Mouse (Mus musculus) small intestine, adult 2 months (tissue): ENCODE results near the gene Gsta4. TPM values are rescaled to one million over a fixed set of nuclear protein-coding genes. Genes with fewer than 3 reads are reported as not detected.
A peak's percentile ranks its signal among the peaks of the same experiment; 100 is the strongest.
"Not testable (repeated sequence)": the region's sequence is repeated elsewhere in the genome, so short reads cannot be mapped to it uniquely, and the experiment has no call there.

ENCODE experiments used
- H3K27ac ChIP-seq: fragments of 200-500 bp; 2 replicates; pipeline ENCODE4 v1.5.1; 2012; ENCODE audit warnings: low read depth, low read length, control low read depth, inconsistent platforms; ENCODE audit not compliant: insufficient read depth
- H3K27me3 ChIP-seq: fragments of 200-500 bp; 2 replicates; pipeline ENCODE4 v1.6.1; 2012; ENCODE audit warnings: mild to moderate bottlenecking, moderate library complexity, low read length, inconsistent platforms; ENCODE audit not compliant: control insufficient read depth, insufficient read depth
- H3K36me3 ChIP-seq: fragments of 200-500 bp; 2 replicates; pipeline ENCODE4 v1.6.1; 2012; ENCODE audit warnings: mild to moderate bottlenecking, low read length, control low read depth, inconsistent platforms; ENCODE audit not compliant: control insufficient read depth, insufficient read depth
- H3K4me1 ChIP-seq: fragments of 200-500 bp; 2 replicates; pipeline ENCODE4 v1.6.1; 2012; ENCODE audit warnings: low read length, inconsistent platforms, mixed read lengths; ENCODE audit not compliant: control insufficient read depth, insufficient read depth, insufficient read length
- H3K4me3 ChIP-seq: fragments of 200-500 bp; 2 replicates; pipeline ENCODE4 v1.5.1; 2012; ENCODE audit warnings: low read depth, mild to moderate bottlenecking, control low read depth, inconsistent platforms, low read length, moderate library complexity
- CTCF ChIP-seq: fragments of 200-500 bp; IDR thresholded peaks from 2 replicates; pipeline ENCODE4 v1.5.1; 2012; ENCODE audit warnings: low read depth, mild to moderate bottlenecking, control low read depth, inconsistent platforms, low read length, moderate library complexity, mixed read lengths; ENCODE audit not compliant: insufficient replicate concordance, insufficient read length; ENCODE audit errors: extremely low read depth
- POLR2A ChIP-seq: fragments of 200-500 bp; IDR thresholded peaks from 2 replicates; pipeline ENCODE4 v1.6.1; 2012; ENCODE audit warnings: low read depth, mild to moderate bottlenecking, control low read depth, inconsistent platforms, low read length, moderate library complexity
- WGBS: fragments of 180-500 bp; shearing (Covaris S2); methylation state at CpG from one replicate; pipeline ENCODE4 v1.1.7; 2018; 5-methylcytosine and 5-hydroxymethylcytosine counted together
- polyA plus RNA-seq: library from polyadenylated mRNA; depleted of rRNA; stranded (reverse); fragments of >200 nt; gene quantifications from 2 replicates; pipeline ENCODE4 v1.2.3, GENCODE M21; 2012

The Gsta4 gene
- polyA plus RNA-seq, 1 experiment, result 6.3 TPM

GRCm38 (mm10) chr9:78217074-78217473, 34.5 kb downstream of the Gsta4 start:
- WGBS, result 23% methylated on average over 4 of the region's 4 CpGs
- Histone ChIP-seq H3K4me1 (peaks cover 22% of the 10 kb centered on the region), H3K36me3 (no peaks in the 10 kb centered on the region), H3K27ac (no peak overlapping the region), H3K27me3 (no peaks in the 10 kb centered on the region), H3K4me3 (no peak overlapping the region)
- no peak for TF ChIP-seq CTCF
- TF ChIP-seq POLR2A, result no peak

GRCm38 (mm10) chr9:78222616-78223015, 40.0 kb downstream of the Gsta4 start:
- 72% methylated on average over 8 of the region's 8 CpGs for WGBS
- H3K4me3 ChIP-seq, result no peak overlapping the region
- no peaks in the 10 kb centered on the region for H3K36me3 ChIP-seq
- H3K27me3 ChIP-seq, result no peaks in the 10 kb centered on the region
- TF ChIP-seq POLR2A (no peak), CTCF (no peak)
- H3K4me1 ChIP-seq, result peaks cover 37% of the 10 kb centered on the region
- H3K27ac ChIP-seq, result no peak overlapping the region

GRCm38 (mm10) chr9:78223221-78223902, 40.8 kb downstream of the Gsta4 start:
- H3K36me3 ChIP-seq, result no peaks in the 10 kb centered on the region
- H3K27me3 ChIP-seq, result no peaks in the 10 kb centered on the region
- TF ChIP-seq CTCF, result no peak
- no peak for TF ChIP-seq POLR2A
- WGBS, result 57% methylated on average over 10 of the region's 10 CpGs
- peaks cover 36% of the 10 kb centered on the region for H3K4me1 ChIP-seq
- no peak overlapping the region for H3K4me3 ChIP-seq
- H3K27ac ChIP-seq, result no peak overlapping the region

- no peaks in the 10 kb centered on the region for H3K27me3 ChIP-seq
- no peak for TF ChIP-seq CTCF
- H3K36me3 ChIP-seq, result no peaks in the 10 kb centered on the region
- no peak overlapping the region for H3K4me3 ChIP-seq
- WGBS, result 38% methylated on average over 2 of the region's 2 CpGs
- H3K4me1 ChIP-seq, result peaks cover 39% of the 10 kb centered on the region
- H3K27ac ChIP-seq, result peak overlapping the region; percentile 43; the same call in 1 of the 2 replicates
Observed at GRCm38 (mm10) chr9:78224418-78224817, 41.8 kb downstream of the Gsta4 start.

- Histone ChIP-seq H3K4me1 (peaks cover 38% of the 10 kb centered on the region), H3K4me3 (no peak overlapping the region), H3K27ac (no peak overlapping the region), H3K27me3 (no peaks in the 10 kb centered on the region), H3K36me3 (no peaks in the 10 kb centered on the region)
- TF ChIP-seq CTCF, result no peak
- no peak for TF ChIP-seq POLR2A
- 85% methylated on average over 11 of the region's 11 CpGs for WGBS
Observed at GRCm38 (mm10) chr9:78225304-78225703, 42.7 kb downstream of the Gsta4 start.

GRCm38 (mm10) chr9:78228122-78228521, 45.5 kb downstream of the Gsta4 start:
- TF ChIP-seq CTCF (no peak), POLR2A (no peak)
- H3K4me1 ChIP-seq, result peaks cover 36% of the 10 kb centered on the region
- H3K27ac ChIP-seq, result no peak overlapping the region
- H3K27me3 ChIP-seq, result no peaks in the 10 kb centered on the region
- no peaks in the 10 kb centered on the region for H3K36me3 ChIP-seq
- WGBS, result 81% methylated on average over 2 of the region's 2 CpGs
- H3K4me3 ChIP-seq, result no peak overlapping the region

- H3K27ac ChIP-seq, result peak overlapping the region; percentile 91
- not testable (repeated sequence) for H3K27me3 ChIP-seq, H3K36me3 ChIP-seq, H3K4me3 ChIP-seq
- WGBS, result 20% methylated on average over 3 of the region's 3 CpGs
- peaks cover 25% of the 10 kb centered on the region for H3K4me1 ChIP-seq
Observed at GRCm38 (mm10) chr9:78229658-78230057, 47.1 kb downstream of the Gsta4 start.

GRCm38 (mm10) chr9:78230461-78230860, 47.9 kb downstream of the Gsta4 start, which contains the start of gene Gsta1:
Gsta1 (plus strand) TSS chr9:78230656.
- Histone ChIP-seq H3K4me1 (peaks cover 22% of the 10 kb centered on the region), H3K27ac (peak within 1 kb of the TSS; percentile 91)
- WGBS, result 25% methylated on average over 3 of the region's 3 CpGs
- not testable (repeated sequence) for H3K36me3 ChIP-seq, H3K4me3 ChIP-seq, H3K27me3 ChIP-seq

- not testable (repeated sequence) for H3K36me3 ChIP-seq, H3K27ac ChIP-seq, H3K27me3 ChIP-seq, H3K4me1 ChIP-seq, H3K4me3 ChIP-seq
- no CpG with 5 or more reads among the region's 10 CpGs for WGBS
Observed at GRCm38 (mm10) chr9:78233121-78233695, 50.6 kb downstream of the Gsta4 start.

GRCm38 (mm10) chr9:78255683-78256470, 73.3 kb downstream of the Gsta4 start:
- not testable (repeated sequence) for H3K4me3 ChIP-seq, H3K36me3 ChIP-seq, H3K4me1 ChIP-seq, H3K27me3 ChIP-seq
- WGBS, result 26% methylated on average over 4 of the region's 4 CpGs
- H3K27ac ChIP-seq, result peak overlapping the region; percentile 73
